ENCODE assay signal across 16 mouse cellular contexts in the genomic region with DNA sequence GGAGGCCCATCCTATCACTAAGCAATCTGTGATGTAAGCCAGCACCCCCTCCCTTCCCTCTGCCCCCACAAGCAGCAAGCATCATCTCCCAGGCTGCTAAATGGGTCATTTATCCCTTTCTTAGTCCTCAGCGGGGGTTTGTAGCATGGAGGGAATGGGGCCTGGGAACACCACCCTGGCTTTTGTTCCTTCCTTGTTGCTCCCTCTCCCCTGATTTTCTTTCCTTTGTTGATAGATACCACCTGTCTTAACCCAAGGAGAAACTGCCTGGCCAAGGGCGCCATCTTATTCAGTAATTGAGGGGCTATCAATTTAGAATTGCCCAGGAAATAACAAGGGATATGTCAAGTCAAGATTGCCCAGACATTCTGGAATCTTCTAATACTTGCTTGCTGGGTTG. TPM values are rescaled to one million over a fixed set of nuclear protein-coding genes. Genes with fewer than 3 reads are reported as not detected.
DNase-seq lines count a peak whose midpoint lies in the region; ATAC-seq lines count a peak whose summit lies in the region.
"Had no signal": no experiment of that assay in that cellular context is flagged by ENCODE, and none has a peak within 500 bp of the region (broad histone marks: within the 10 kb centered on the region; RNA-seq: fewer than 3 reads in every experiment).

No protein-coding gene starts in this region.

- no peak for DNase-seq in embryonic facial prominence, embryonic 10.5 days (ENCODE audit: low spot score)
- no peak for DNase-seq in neural tube, embryonic 10.5 days (ENCODE audit: extremely low spot score, low spot score)
- no peak for DNase-seq in frontal cortex, adult 2 months (ENCODE audit: extremely low spot score in 1 of 2, low spot score in 1 of 2)
- no peak for DNase-seq in kidney, adult 11 months
- DNase-seq: cerebellum, adult 9-10 months; gastrocnemius, postnatal 36 days; kidney, postnatal 10 days had no signal

- H3K27ac ChIP-seq in embryonic facial prominence, embryonic 15.5 days (replicated peaks), result peak overlapping the region; percentile 7; the same call in 1 of the 2 replicates
- no peak overlapping the region for H3K27ac ChIP-seq in embryonic facial prominence, embryonic 10.5 days (replicated peaks)
- no peak overlapping the region for H3K27ac ChIP-seq in neural tube, embryonic 12.5 days
- no peak overlapping the region for H3K27ac ChIP-seq in limb, embryonic 13.5 days
- H3K27ac ChIP-seq: intestine, embryonic 15.5 days; liver, embryonic 12.5 days; lung, embryonic 15.5 days had no signal

- H3K4me2 ChIP-seq in embryonic facial prominence, embryonic 15.5 days (replicated peaks), result no peak overlapping the region
- H3K4me2 ChIP-seq in neural tube, embryonic 12.5 days (replicated peaks), result peak overlapping the region; percentile 49
- 0 out of 2 replicates have a peak overlapping the region, but pooled peaks have one; percentile 44 for H3K4me2 ChIP-seq in limb, embryonic 13.5 days (replicated peaks)
- H3K4me2 ChIP-seq: heart, embryonic 11.5 days; intestine, embryonic 15.5 days; liver, embryonic 12.5 days; lung, embryonic 15.5 days had no signal

- no peaks in the 10 kb centered on the region for H3K27me3 ChIP-seq in embryonic facial prominence, embryonic 15.5 days
- H3K27me3 ChIP-seq in embryonic facial prominence, embryonic 10.5 days (replicated peaks; ENCODE audit: low read depth, poor library complexity, severe bottlenecking), result peaks cover 17% of the 10 kb centered on the region
- 0 out of 2 replicates have a peak, but pooled peaks cover 8% of the 10 kb centered on the region for H3K27me3 ChIP-seq in neural tube, embryonic 12.5 days (replicated peaks)
- H3K27me3 ChIP-seq in limb, embryonic 13.5 days, result no peaks in the 10 kb centered on the region
- H3K27me3 ChIP-seq: CH12.LX; intestine, embryonic 15.5 days had no signal

- no peaks in the 10 kb centered on the region for H3K9me3 ChIP-seq in embryonic facial prominence, embryonic 15.5 days (replicated peaks)
- no peaks in the 10 kb centered on the region for H3K9me3 ChIP-seq in embryonic facial prominence, embryonic 10.5 days
- H3K9me3 ChIP-seq in neural tube, embryonic 12.5 days, result no peaks in the 10 kb centered on the region
- no peaks in the 10 kb centered on the region for H3K9me3 ChIP-seq in limb, embryonic 13.5 days
- H3K9me3 ChIP-seq: intestine, embryonic 15.5 days; liver, embryonic 12.5 days; lung, embryonic 15.5 days had no signal

- H3K36me3 ChIP-seq in embryonic facial prominence, embryonic 15.5 days, result peaks cover 39% of the 10 kb centered on the region; the same call in 1 of the 2 replicates
- H3K36me3 ChIP-seq in embryonic facial prominence, embryonic 10.5 days (replicated peaks), result peaks cover 88% of the 10 kb centered on the region
- peaks cover 51% of the 10 kb centered on the region for H3K36me3 ChIP-seq in neural tube, embryonic 12.5 days
- peaks cover 85% of the 10 kb centered on the region for H3K36me3 ChIP-seq in limb, embryonic 13.5 days

- ATAC-seq in embryonic facial prominence, embryonic 15.5 days (ENCODE audit: insufficient number of reproducible peaks, low FRiP score, low TSS enrichment, low read depth), result no peak
- ATAC-seq in neural tube, embryonic 12.5 days (ENCODE audit: low FRiP score, low read depth), result no peak
- ATAC-seq in limb, embryonic 13.5 days (ENCODE audit: low FRiP score, low read depth), result no peak
- ATAC-seq in megakaryocyte progenitor cell, adult 5-6 weeks (replicated peaks; ENCODE audit: poor library complexity), result no peak
- ATAC-seq: intestine, embryonic 15.5 days; liver, embryonic 12.5 days had no signal

- no peak overlapping the region for H3K9ac ChIP-seq in embryonic facial prominence, embryonic 15.5 days
- no peak overlapping the region for H3K9ac ChIP-seq in neural tube, embryonic 12.5 days
- H3K9ac ChIP-seq in limb, embryonic 13.5 days, result no peak overlapping the region
- H3K9ac ChIP-seq: intestine, embryonic 15.5 days; liver, embryonic 12.5 days; lung, embryonic 15.5 days had no signal

- H3K4me3 ChIP-seq in embryonic facial prominence, embryonic 15.5 days (replicated peaks), result no peak overlapping the region
- no peak overlapping the region for H3K4me3 ChIP-seq in embryonic facial prominence, embryonic 10.5 days
- 0 out of 2 replicates have a peak overlapping the region, but pooled peaks have one; percentile 1 for H3K4me3 ChIP-seq in neural tube, embryonic 12.5 days
- no peak overlapping the region for H3K4me3 ChIP-seq in limb, embryonic 13.5 days
- H3K4me3 ChIP-seq: intestine, embryonic 15.5 days; liver, embryonic 12.5 days; lung, embryonic 15.5 days had no signal

- peaks cover 64% of the 10 kb centered on the region for H3K4me1 ChIP-seq in embryonic facial prominence, embryonic 15.5 days
- H3K4me1 ChIP-seq in embryonic facial prominence, embryonic 10.5 days, result peaks cover 100% of the 10 kb centered on the region
- peaks cover 94% of the 10 kb centered on the region for H3K4me1 ChIP-seq in neural tube, embryonic 12.5 days
- H3K4me1 ChIP-seq in limb, embryonic 13.5 days, result peaks cover 97% of the 10 kb centered on the region

- WGBS in embryonic facial prominence, embryonic 15.5 days, result 74% methylated on average over 2 of the region's 2 CpGs
- 39% methylated on average over 2 of the region's 2 CpGs for WGBS in embryonic facial prominence, embryonic 10.5 days
- WGBS in neural tube, embryonic 12.5 days, result 16% methylated on average over 2 of the region's 2 CpGs
- 56% methylated on average over 2 of the region's 2 CpGs for WGBS in limb, embryonic 13.5 days

RNA-seq across cellular contexts. Expression of gene Tle3, which starts 14.1 kb away (rescaled TPM):
- polyA plus RNA-seq in embryonic facial prominence, embryonic 15.5 days (2015; fragmentation: Nextera tagmentation; extraction: Ambion mirVana), result 35.3 and 36.0 TPM in 2 replicates
- polyA plus RNA-seq in embryonic facial prominence, embryonic 10.5 days (2016; fragmentation: Nextera tagmentation; extraction: Ambion mirVana), result 50.3 and 51.9 TPM in 2 replicates
- 55.5 and 58.7 TPM in 2 replicates for polyA plus RNA-seq in neural tube, embryonic 12.5 days (2016; fragmentation: Nextera tagmentation; extraction: Ambion mirVana)
- 50.1 and 50.6 TPM in 2 replicates for polyA plus RNA-seq in limb, embryonic 13.5 days (2015; fragmentation: Nextera tagmentation; extraction: Ambion mirVana)
- polyA plus RNA-seq in frontal cortex, adult 2 months (2012; rRNA removed), result 48.1 and 53.7 TPM in 2 replicates
- total RNA-seq in megakaryocyte progenitor cell, adult 5-6 weeks (2015), result 65.2 and 66.2 TPM in 2 replicates
- 48.0 and 50.5 TPM in 2 replicates for total RNA-seq in megakaryocyte progenitor cell, adult 5-6 weeks (2017)
